Mouse (Mus musculus): ENCODE data around the gene Exosc5.
A peak's percentile ranks its signal among the peaks of the same experiment; 100 is the strongest.

Exosc5 gene

GRCm38 (mm10) chr7:25707581-25708292 lies 48.8 kb downstream of the Exosc5 start:
- DNase-seq: no peak

- no peak for DNase-seq
These were observed 51.0 kb downstream of the Exosc5 start for GRCm38 (mm10) chr7:25709961-25710360.

GRCm38 (mm10) chr7:25710519-25711130 lies 51.7 kb downstream of the Exosc5 start:
- no peak for DNase-seq

GRCm38 (mm10) chr7:25711165-25711564 lies 52.2 kb downstream of the Exosc5 start:
- no peak for DNase-seq

GRCm38 (mm10) chr7:25711731-25712197 lies 52.8 kb downstream of the Exosc5 start:
- DNase-seq: no peak

- no peak for DNase-seq
These were observed 53.8 kb downstream of the Exosc5 start for GRCm38 (mm10) chr7:25712801-25713200.

GRCm38 (mm10) chr7:25714581-25714980 lies 55.6 kb downstream of the Exosc5 start:
- DNase-seq: no peak

GRCm38 (mm10) chr7:25715731-25716271 lies 56.8 kb downstream of the Exosc5 start:
- DNase-seq: no peak

GRCm38 (mm10) chr7:25717478-25717877 lies 58.5 kb downstream of the Exosc5 start:
- no peak for DNase-seq

- peak; percentile 93 for DNase-seq
These were observed 59.9 kb downstream of the Exosc5 start, which contains the start of gene Ccdc97 for GRCm38 (mm10) chr7:25718788-25719417. Gene Ccdc97 (minus strand): TSS chr7:25719088.

GRCm38 (mm10) chr7:25719761-25720610 lies 61.0 kb downstream of the Exosc5 start:
- DNase-seq: peak; percentile 82

- DNase-seq: no peak
These were observed 61.8 kb downstream of the Exosc5 start for GRCm38 (mm10) chr7:25720760-25721159.

All from liver (tissue).